Mouse (Mus musculus) heart, adult 8-10 months (tissue): ENCODE measurements around the gene Dusp2. TPM values are rescaled to one million over a fixed set of nuclear protein-coding genes. Genes with fewer than 3 reads are reported as not detected.

ENCODE experiments used
- DNase-seq: peaks from one replicate; pipeline ENCODE4 v3.0.0; 2022; ENCODE audit warnings: low spot score
- total RNA-seq, 4 experiments: library from RNA; stranded (reverse); gene quantifications; 2 replicates each; pipeline ENCODE4 v1.2.4; 2022

The Dusp2 gene
- total RNA-seq, 4 experiments from 2014 or later = 0.27 to 1.6 (median 0.69) TPM

- no peak for DNase-seq
These were observed 12.3 kb upstream of the Dusp2 start for GRCm38 (mm10) chr2:127323667-127324066.

- no peak for DNase-seq
These were observed 11.5 kb upstream of the Dusp2 start for GRCm38 (mm10) chr2:127324456-127324855.

- DNase-seq = no peak
These were observed 7.7 kb upstream of the Dusp2 start for GRCm38 (mm10) chr2:127328090-127328851.

GRCm38 (mm10) chr2:127332807-127333570 lies 3.0 kb upstream of the Dusp2 start:
- DNase-seq = no peak

- DNase-seq = no peak
These were observed 1.9 kb upstream of the Dusp2 start for GRCm38 (mm10) chr2:127333945-127334603.

GRCm38 (mm10) chr2:127335078-127335541 lies 849 bp upstream of the Dusp2 start:
- no peak for DNase-seq

- no peak for DNase-seq
These were observed 506 bp downstream of the Dusp2 start for GRCm38 (mm10) chr2:127336497-127336832.

GRCm38 (mm10) chr2:127336885-127337284 lies 926 bp downstream of the Dusp2 start:
- DNase-seq = no peak

GRCm38 (mm10) chr2:127337531-127337930 lies 1.6 kb downstream of the Dusp2 start:
- no peak for DNase-seq

GRCm38 (mm10) chr2:127338012-127338411 lies 2.1 kb downstream of the Dusp2 start:
- no peak for DNase-seq

GRCm38 (mm10) chr2:127338416-127338815 lies 2.5 kb downstream of the Dusp2 start, which contains the start of gene Astl:
Gene Astl, plus strand, starts transcription at chr2:127338639.
- DNase-seq = no peak

GRCm38 (mm10) chr2:127338833-127339232 lies 2.9 kb downstream of the Dusp2 start:
- DNase-seq = no peak

GRCm38 (mm10) chr2:127339262-127339661 lies 3.3 kb downstream of the Dusp2 start:
- no peak for DNase-seq

- DNase-seq = peak; percentile 45
These were observed 5.2 kb downstream of the Dusp2 start for GRCm38 (mm10) chr2:127341159-127341558.

GRCm38 (mm10) chr2:127346334-127346733 lies 10.4 kb downstream of the Dusp2 start:
- no peak for DNase-seq

- no peak for DNase-seq
These were observed 11.4 kb downstream of the Dusp2 start for GRCm38 (mm10) chr2:127347147-127347985.

GRCm38 (mm10) chr2:127353881-127354280 lies 17.9 kb downstream of the Dusp2 start:
- DNase-seq = no peak

GRCm38 (mm10) chr2:127362459-127363281 lies 26.7 kb downstream of the Dusp2 start, which contains the start of gene Adra2b:
Gene Adra2b, plus strand, starts transcription at chr2:127363208.
- peak; percentile 84 for DNase-seq

- no peak for DNase-seq
These were observed 27.3 kb downstream of the Dusp2 start for GRCm38 (mm10) chr2:127363282-127363652.

- no peak for DNase-seq
These were observed 27.7 kb downstream of the Dusp2 start for GRCm38 (mm10) chr2:127363696-127364095.
